Mouse (Mus musculus) E14TG2a.4 (cell line): Measurements from ENCODE around the gene Ythdf2.

Experiments
- CTCF ChIP-seq: conservative IDR thresholded peaks from 2 replicates; pipeline ENCODE4 v1.5.1; 2014; ENCODE audit warnings: low read length
- NANOG ChIP-seq: IDR thresholded peaks from 2 replicates; pipeline ENCODE4 v1.6.1; 2014; ENCODE audit warnings: borderline replicate concordance, low read length, mixed read lengths
- POU5F1 ChIP-seq: IDR thresholded peaks from 2 replicates; pipeline ENCODE4 v1.6.1; 2014; ENCODE audit warnings: low read length, borderline replicate concordance

GRCm38 (mm10) chr4:132241208-132241607 lies 29.1 kb upstream of the Ythdf2 start:
- no peak for TF ChIP-seq CTCF
- no peak for TF ChIP-seq POU5F1
- TF ChIP-seq NANOG, result no peak
